Mouse (Mus musculus) kidney, adult 2 months (tissue): ENCODE data around the gene Nhs. TPM values are rescaled to one million over a fixed set of nuclear protein-coding genes. Genes with fewer than 3 reads are reported as not detected.

ENCODE experiments used
- DNase-seq: peaks from one replicate; pipeline ENCODE4 v3.0.0; 2021
- H3K27ac ChIP-seq: fragments of 200-500 bp; 2 replicates; pipeline ENCODE4 v1.5.1; 2012; ENCODE audit warnings: low read depth, low read length, control low read depth, inconsistent platforms; ENCODE audit not compliant: insufficient read depth
- H3K27me3 ChIP-seq: fragments of 200-500 bp; replicated peaks from 2 replicates; pipeline ENCODE4 v1.6.1; 2012; ENCODE audit warnings: mild to moderate bottlenecking, moderate library complexity, low read length, inconsistent platforms; ENCODE audit not compliant: control insufficient read depth, insufficient read depth
- H3K36me3 ChIP-seq: fragments of 200-500 bp; 2 replicates; pipeline ENCODE4 v1.6.1; 2012; ENCODE audit warnings: mild to moderate bottlenecking, moderate library complexity, low read length, inconsistent platforms; ENCODE audit not compliant: control insufficient read depth, insufficient read depth
- H3K4me1 ChIP-seq: fragments of 200-500 bp; 2 replicates; pipeline ENCODE4 v1.6.1; 2011; ENCODE audit warnings: low read length; ENCODE audit not compliant: control insufficient read depth, insufficient read depth
- H3K4me3 ChIP-seq: fragments of 200-500 bp; 2 replicates; pipeline ENCODE4 v1.5.1; 2011; ENCODE audit warnings: mild to moderate bottlenecking, low read depth, low read length, control low read depth; ENCODE audit not compliant: insufficient read depth
- CTCF ChIP-seq: fragments of 200-500 bp; conservative IDR thresholded peaks from 2 replicates; pipeline ENCODE4 v1.5.1; 2011; ENCODE audit warnings: low read depth, mild to moderate bottlenecking, control low read depth, low read length, moderate library complexity, mixed read lengths; ENCODE audit not compliant: insufficient read depth, insufficient read length
- POLR2A ChIP-seq: fragments of 200-500 bp; IDR thresholded peaks from one replicate; pipeline ENCODE4 v1.6.1; 2011; ENCODE audit warnings: low read depth, low read length, control low read depth
- WGBS: fragments of 180-500 bp; shearing (Covaris S2); methylation state at CpG from one replicate; pipeline ENCODE4 v1.1.7; 2018; 5-methylcytosine and 5-hydroxymethylcytosine counted together
- polyA plus RNA-seq: library from polyadenylated mRNA; depleted of rRNA; stranded (reverse); fragments of >200 nt; gene quantifications from 2 replicates; pipeline ENCODE4 v1.2.3, GENCODE M21; 2012

Nhs gene
- polyA plus RNA-seq, 1 experiment, result 3.7 TPM

DNA sequence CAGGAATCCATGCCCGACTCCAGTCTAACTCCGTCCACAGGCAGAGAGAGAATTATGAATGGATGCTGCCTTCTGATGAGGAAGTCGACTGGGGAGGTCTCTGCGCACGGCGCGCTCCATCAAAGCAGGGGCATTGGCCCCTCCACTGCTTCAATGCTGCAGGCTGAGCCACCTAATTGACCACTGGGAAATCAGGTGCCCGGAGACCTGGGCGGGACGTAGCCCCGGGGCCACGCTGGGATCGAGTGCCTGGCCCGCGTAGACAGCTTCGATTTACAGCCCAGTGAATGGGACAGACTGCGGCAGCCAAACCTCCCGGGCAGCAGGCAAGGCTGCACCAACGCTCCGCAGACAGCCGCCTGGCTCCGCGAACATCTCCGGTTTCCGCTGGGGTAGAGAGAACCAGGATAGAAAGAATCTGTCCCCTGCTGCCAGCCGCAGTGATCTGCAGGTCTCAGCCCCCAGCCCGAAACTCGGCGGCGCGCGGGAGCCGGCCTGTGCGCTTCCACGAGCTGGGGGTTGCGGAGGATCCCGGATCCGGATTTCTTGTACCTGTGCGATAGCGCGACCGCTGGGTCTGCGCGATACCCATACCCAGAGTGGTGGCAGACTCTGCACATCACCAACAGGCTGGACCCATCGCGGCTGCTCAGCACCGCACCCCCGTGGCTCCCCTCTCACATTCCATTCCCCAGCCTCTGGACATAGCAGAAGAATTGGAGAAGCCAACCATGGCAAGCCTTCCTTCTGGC lies 250.7 kb downstream of the Nhs start:
- no peak for DNase-seq
- no peak overlapping the region for H3K27ac ChIP-seq
- WGBS, result 17% methylated on average over 48 of the region's 48 CpGs
- no peaks in the 10 kb centered on the region for H3K36me3 ChIP-seq
- H3K4me3 ChIP-seq, result peak overlapping the region; percentile 44
- TF ChIP-seq POLR2A, result no peak
- no peak for TF ChIP-seq CTCF
- H3K27me3 ChIP-seq, result no peaks in the 10 kb centered on the region
- H3K4me1 ChIP-seq, result peaks cover 5% of the 10 kb centered on the region; the same call in 1 of the 2 replicates

DNA sequence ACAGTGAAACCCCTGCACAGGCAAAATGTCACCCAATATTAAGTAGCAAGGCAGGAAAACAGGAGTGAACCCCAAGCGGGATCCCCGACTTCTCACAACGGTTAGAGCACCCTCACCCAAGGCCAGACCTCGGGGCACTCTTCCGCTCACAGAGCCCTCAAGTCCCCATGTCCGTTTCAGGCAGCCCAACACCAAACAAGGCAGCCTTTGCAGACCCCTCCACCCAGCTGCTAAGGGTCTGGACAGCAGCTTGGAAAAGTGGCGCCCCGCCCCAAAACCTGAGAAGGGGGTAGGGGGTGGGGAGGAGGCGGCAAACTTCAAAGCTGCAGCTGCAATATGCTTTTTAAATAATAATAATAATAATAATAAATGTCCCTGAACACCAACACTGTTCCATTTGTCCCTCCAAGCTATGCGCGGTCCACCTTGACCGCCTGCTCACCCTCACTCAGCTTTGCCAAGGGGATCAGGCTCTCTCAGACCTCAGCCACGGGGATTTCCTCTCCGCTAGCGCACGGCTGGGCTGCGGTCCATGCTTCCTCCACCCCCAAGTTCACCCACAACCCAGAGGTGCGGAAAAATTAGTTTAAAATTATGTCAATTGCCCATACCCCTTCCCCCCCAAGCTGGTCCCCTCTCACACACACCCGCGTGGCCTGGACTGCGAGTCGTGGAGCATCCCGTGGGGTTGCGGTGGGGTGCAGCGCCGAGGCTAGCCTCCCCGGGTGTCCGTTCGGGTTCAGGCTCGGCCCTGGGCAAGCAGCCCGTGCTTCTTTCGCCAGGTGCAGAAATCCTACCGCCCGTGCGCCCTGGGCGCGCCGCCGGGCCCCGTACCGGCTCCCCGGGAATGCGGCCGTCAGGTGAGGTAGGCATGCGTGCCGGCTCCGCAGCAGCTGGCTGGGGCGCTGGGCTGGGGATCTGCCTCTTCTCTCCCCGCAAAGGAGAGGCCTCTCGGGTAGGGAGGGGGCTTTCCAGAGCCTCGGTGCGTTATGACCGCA lies 251.6 kb downstream of the Nhs start:
- no peak for TF ChIP-seq POLR2A
- TF ChIP-seq CTCF, result no peak
- Histone ChIP-seq H3K4me3 (peak overlapping the region; percentile 44), H3K27ac (no peak overlapping the region), H3K36me3 (no peaks in the 10 kb centered on the region), H3K27me3 (no peaks in the 10 kb centered on the region), H3K4me1 (peaks cover 5% of the 10 kb centered on the region; the same call in 1 of the 2 replicates)
- WGBS, result 35% methylated on average over 50 of the region's 53 CpGs
- no peak for DNase-seq

DNA sequence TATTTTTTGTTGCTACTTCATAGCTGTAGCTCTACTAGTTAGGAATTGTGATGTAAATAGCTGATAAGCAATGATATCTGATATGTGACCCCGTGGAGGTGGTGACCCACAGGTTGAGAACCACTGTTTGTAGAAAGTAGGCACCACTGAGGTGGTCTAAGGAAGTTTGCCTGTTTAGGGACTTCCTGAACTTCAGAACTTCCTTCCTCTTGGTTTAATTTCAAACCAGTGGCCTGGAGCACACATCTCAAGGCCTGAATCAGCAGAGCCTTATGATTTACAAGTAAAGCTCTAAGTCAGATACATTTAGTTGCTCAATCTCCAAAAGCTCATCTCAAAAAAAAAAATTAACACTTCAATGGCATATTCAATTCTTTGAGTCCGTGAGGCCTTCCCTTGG lies 265.1 kb downstream of the Nhs start:
- Histone ChIP-seq H3K36me3 (no peaks in the 10 kb centered on the region), H3K27me3 (no peaks in the 10 kb centered on the region), H3K27ac (no peak overlapping the region), H3K4me3 (no peak overlapping the region), H3K4me1 (no peaks in the 10 kb centered on the region)
- TF ChIP-seq POLR2A (no peak), CTCF (no peak)
- no peak for DNase-seq
- WGBS, result 58% methylated on average over 2 of the region's 2 CpGs

DNA sequence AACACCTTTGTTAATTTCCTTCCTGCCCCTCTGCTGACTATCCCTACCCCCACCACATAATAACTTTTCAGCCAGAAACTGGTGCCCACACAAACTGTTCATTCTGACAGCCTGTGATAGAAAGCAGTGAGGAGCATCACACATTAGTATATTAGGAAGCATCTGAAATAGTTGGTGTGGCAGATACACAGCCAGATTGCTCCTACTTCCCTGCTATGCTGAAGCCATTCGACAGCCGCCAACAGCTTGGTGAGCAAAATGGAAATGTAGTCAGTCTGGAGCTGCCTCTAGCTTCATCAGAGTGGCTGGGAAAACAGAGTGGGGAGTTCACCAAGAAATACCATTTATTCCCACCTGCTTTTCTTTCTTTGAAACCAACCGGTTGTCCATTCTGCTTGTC lies 275.9 kb downstream of the Nhs start:
- no peak for DNase-seq
- no peaks in the 10 kb centered on the region for H3K36me3 ChIP-seq
- H3K27me3 ChIP-seq, result no peaks in the 10 kb centered on the region
- H3K4me3 ChIP-seq, result no peak overlapping the region
- TF ChIP-seq POLR2A (no peak), CTCF (no peak)
- no peaks in the 10 kb centered on the region for H3K4me1 ChIP-seq
- WGBS, result 84% methylated on average over 3 of the region's 3 CpGs
- no peak overlapping the region for H3K27ac ChIP-seq

DNA sequence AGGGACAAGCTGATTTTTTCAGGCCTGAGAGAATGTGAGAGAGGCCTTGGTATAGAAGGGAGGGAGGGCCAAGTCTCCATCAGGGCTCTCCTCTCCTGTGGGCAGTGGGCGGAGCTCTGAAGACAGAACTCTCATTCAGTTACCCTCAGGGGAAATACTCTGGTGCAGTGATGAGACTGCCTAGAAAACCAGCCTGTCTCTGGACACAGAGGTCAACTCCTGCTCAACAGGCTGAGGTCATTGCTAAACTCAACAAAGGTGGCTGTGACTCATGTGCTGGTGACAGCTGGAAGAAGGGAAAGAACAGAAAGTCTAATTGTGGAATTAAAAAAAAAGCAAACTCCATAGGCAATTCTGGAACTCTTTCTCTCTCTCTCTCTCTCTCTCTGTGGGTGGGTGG lies 282.4 kb downstream of the Nhs start:
- 100% methylated on average over 1 of the region's 1 CpGs for WGBS
- Histone ChIP-seq H3K27ac (no peak overlapping the region), H3K27me3 (no peaks in the 10 kb centered on the region), H3K36me3 (no peaks in the 10 kb centered on the region), H3K4me1 (no peaks in the 10 kb centered on the region), H3K4me3 (no peak overlapping the region)
- DNase-seq, result no peak
- no peak for TF ChIP-seq CTCF
- TF ChIP-seq POLR2A, result no peak

DNA sequence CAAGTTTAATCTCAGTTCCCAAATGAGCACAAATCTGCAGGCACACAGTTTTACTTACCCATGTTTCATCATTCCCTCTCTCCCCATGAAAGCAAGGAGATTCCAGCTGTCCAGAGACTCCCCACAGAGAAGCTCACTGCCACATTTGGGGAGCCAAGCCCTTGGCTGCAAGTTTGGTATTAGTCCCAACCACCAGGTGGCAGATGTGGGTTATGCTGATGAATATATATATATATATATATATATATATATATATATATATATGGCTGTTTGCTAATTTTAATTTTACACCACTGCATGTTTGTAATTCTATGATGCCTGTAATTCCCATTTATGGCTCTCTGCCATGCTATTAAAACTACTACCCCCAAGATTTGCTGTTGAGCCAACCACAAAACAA lies 286.0 kb downstream of the Nhs start:
- Histone ChIP-seq H3K27me3 (no peaks in the 10 kb centered on the region), H3K27ac (no peak overlapping the region), H3K4me3 (no peak overlapping the region), H3K4me1 (no peaks in the 10 kb centered on the region), H3K36me3 (no peaks in the 10 kb centered on the region)
- DNase-seq, result peak; percentile 8
- TF ChIP-seq CTCF (peak; percentile 18; the same call in 1 of the 2 replicates), POLR2A (no peak)

DNA sequence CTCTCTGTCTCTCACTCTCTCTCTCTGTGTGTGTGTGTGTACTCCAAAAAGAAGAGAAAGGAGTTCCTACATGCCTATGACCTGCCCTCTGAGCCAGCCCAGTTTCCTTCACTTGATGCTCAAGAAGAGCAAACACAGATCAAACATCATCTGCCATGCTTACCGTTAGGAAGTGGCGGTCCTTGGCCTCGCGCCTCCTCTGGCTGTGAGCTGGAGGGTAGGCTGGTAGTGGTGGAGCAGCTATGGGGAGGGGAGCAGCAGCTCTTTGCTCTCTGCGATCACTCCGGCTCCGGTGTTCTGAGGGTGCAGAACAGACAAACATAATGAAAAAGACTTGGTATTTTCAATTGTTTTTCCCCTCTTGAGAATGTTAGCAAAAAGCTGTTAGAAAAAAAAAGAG lies 288.2 kb downstream of the Nhs start:
- no peaks in the 10 kb centered on the region for H3K4me1 ChIP-seq
- no peak for TF ChIP-seq CTCF
- TF ChIP-seq POLR2A, result no peak
- no peaks in the 10 kb centered on the region for H3K36me3 ChIP-seq
- WGBS, result 84% methylated on average over 7 of the region's 7 CpGs
- no peak overlapping the region for H3K4me3 ChIP-seq
- H3K27me3 ChIP-seq, result no peaks in the 10 kb centered on the region
- H3K27ac ChIP-seq, result no peak overlapping the region
- no peak for DNase-seq
